Mouse (Mus musculus): Measurements from ENCODE around the gene Slc22a23.

Slc22a23 gene

GRCm38 (mm10) chr13:34131011-34131707 lies 213.8 kb downstream of the Slc22a23 start:
- DNase-seq = no peak

DNA sequence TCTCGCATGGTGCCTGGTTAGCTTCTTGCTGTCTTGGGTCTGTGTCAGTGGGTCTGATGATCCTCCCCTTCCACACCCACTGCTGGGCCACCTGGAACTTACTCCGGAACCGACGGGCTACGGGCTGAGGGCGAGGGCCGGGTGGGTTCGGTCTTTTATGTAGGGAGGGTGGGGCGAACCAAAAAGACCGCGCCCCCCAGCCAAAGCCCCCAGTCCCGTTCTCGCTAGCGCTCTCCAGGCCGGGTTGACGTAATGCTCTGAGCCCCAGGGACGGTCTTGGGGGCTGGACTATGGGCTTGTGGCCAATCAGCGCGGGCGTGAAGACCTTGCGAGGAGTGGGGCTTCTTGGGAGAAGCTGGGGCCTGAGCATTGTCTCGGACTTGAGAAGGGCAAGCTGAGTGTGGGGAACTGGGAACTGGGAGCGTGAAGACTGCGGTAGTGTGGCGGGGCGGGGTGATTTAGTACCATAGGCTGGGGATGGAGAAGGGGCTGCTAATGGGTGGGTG lies 214.7 kb downstream of the Slc22a23 start, which contains the start of gene Tubb2b:
Gene Tubb2b, minus strand, starts transcription at position 241 of the 506 bp plus-strand sequence.
- DNase-seq = no peak

- DNase-seq = peak; percentile 73
Measured at GRCm38 (mm10) chr13:34129485-34130225, 215.3 kb downstream of the Slc22a23 start.
